Mouse (Mus musculus) forebrain, embryonic 13.5 days (tissue): ENCODE results near the gene Foxe1. TPM values are rescaled to one million over a fixed set of nuclear protein-coding genes. Genes with fewer than 3 reads are reported as not detected.

Experiments used
- ATAC-seq: fragments of 200-750 bp; cut with Nextera tagmentation; 2 replicates; pipeline ENCODE4 v1.8.0; 2017
- H3K27ac ChIP-seq: fragments of 300-500 bp; sonication (generic); 2 replicates; pipeline ENCODE4 v1.5.1; 2015; ENCODE audit warnings: inconsistent platforms, mild to moderate bottlenecking, moderate library complexity
- H3K27me3 ChIP-seq: fragments of 300-500 bp; sonication (generic); 2 replicates; pipeline ENCODE4 v1.6.1; 2015; ENCODE audit warnings: mild to moderate bottlenecking, inconsistent platforms
- H3K36me3 ChIP-seq: fragments of 300-500 bp; sonication (generic); 2 replicates; pipeline ENCODE4 v1.6.1; 2015; ENCODE audit warnings: mild to moderate bottlenecking, inconsistent platforms; ENCODE audit not compliant: poor library complexity, severe bottlenecking
- H3K4me1 ChIP-seq: fragments of 300-500 bp; sonication (generic); 2 replicates; pipeline ENCODE4 v1.6.1; 2015; ENCODE audit warnings: inconsistent platforms
- H3K4me2 ChIP-seq: fragments of 300-500 bp; sonication (generic); 2 replicates; pipeline ENCODE4 v1.6.1; 2015; ENCODE audit warnings: inconsistent platforms, mild to moderate bottlenecking, moderate library complexity
- H3K4me3 ChIP-seq: fragments of 300-500 bp; sonication (generic); 2 replicates; pipeline ENCODE4 v1.5.1; 2015; ENCODE audit warnings: mild to moderate bottlenecking, inconsistent platforms
- H3K9ac ChIP-seq: fragments of 300-500 bp; sonication (generic); 2 replicates; pipeline ENCODE4 v1.6.1; 2015; ENCODE audit warnings: mild to moderate bottlenecking, inconsistent platforms
- H3K9me3 ChIP-seq: fragments of 300-500 bp; sonication (generic); replicated peaks from 2 replicates; pipeline ENCODE4 v1.6.1; 2016; ENCODE audit warnings: inconsistent platforms
- WGBS: fragments of 180-500 bp; shearing (Covaris S2); methylation state at CpG from one replicate; pipeline ENCODE4 v1.1.7; 2015; 5-methylcytosine and 5-hydroxymethylcytosine counted together
- polyA plus RNA-seq: library from polyadenylated mRNA; unstranded; fragments of >200 nt; fragmentation: Nextera tagmentation; extraction: Ambion mirVana; gene quantifications from 2 replicates; pipeline ENCODE4 v1.2.1, GENCODE M21; 2015

The Foxe1 gene
- polyA plus RNA-seq, 1 experiment from 2014 or later: not detected

DNA sequence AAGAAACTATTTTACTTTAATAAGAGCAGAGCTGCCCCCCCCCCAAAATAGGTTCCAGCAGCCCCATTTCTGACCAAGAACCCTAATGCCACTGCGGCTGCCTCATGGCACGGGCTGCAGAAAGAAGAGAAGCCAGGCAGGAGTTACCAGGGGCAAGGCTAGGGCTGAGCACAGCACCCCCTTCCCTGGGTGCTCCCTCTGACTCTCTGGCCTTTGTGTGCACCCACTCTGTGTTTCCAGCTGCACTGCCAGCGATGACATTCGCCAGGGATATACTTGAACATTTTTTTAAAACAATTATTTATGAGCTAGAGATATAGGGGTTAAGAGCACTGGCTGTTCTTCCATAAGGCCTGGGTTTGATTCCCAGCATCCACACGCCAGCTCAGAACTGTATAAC lies 6.1 kb downstream of the Foxe1 start:
- WGBS: 40% methylated on average over 5 of the region's 5 CpGs
- Histone ChIP-seq H3K4me1 (0 out of 2 replicates have a peak, but pooled peaks cover 6% of the 10 kb centered on the region), H3K27me3 (peaks cover 96% of the 10 kb centered on the region), H3K9ac (no peak overlapping the region), H3K4me3 (no peak overlapping the region), H3K9me3 (no peaks in the 10 kb centered on the region), H3K4me2 (no peak overlapping the region), H3K27ac (no peak overlapping the region), H3K36me3 (no peaks in the 10 kb centered on the region)
- ATAC-seq: no peak

DNA sequence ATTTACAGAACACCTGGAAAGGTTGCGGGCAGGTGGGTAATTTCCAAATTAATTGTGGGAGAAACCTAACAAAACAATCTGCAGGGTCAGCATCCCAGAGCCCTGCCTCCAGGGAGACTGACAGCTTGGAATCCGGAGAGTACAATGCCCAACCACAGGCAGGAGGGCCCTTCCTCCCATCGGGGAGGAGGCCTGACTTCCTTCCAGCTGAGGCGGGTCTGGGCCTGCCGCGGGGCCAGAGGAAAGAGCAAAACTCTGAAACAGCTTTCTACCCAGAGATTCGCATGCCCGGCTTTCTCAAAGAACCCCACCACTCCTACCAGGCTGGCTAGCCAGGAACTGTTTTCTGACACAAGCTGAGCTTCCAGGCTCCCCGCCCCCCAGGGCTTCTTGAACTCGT lies 9.6 kb downstream of the Foxe1 start:
- H3K4me3 ChIP-seq: no peak overlapping the region
- no peak overlapping the region for H3K27ac ChIP-seq
- no peak for ATAC-seq
- peaks cover 91% of the 10 kb centered on the region for H3K27me3 ChIP-seq
- H3K4me1 ChIP-seq: no peaks in the 10 kb centered on the region
- no peak overlapping the region for H3K9ac ChIP-seq
- no peaks in the 10 kb centered on the region for H3K36me3 ChIP-seq
- H3K4me2 ChIP-seq: no peak overlapping the region
- H3K9me3 ChIP-seq: no peaks in the 10 kb centered on the region
- 7% methylated on average over 10 of the region's 10 CpGs for WGBS

DNA sequence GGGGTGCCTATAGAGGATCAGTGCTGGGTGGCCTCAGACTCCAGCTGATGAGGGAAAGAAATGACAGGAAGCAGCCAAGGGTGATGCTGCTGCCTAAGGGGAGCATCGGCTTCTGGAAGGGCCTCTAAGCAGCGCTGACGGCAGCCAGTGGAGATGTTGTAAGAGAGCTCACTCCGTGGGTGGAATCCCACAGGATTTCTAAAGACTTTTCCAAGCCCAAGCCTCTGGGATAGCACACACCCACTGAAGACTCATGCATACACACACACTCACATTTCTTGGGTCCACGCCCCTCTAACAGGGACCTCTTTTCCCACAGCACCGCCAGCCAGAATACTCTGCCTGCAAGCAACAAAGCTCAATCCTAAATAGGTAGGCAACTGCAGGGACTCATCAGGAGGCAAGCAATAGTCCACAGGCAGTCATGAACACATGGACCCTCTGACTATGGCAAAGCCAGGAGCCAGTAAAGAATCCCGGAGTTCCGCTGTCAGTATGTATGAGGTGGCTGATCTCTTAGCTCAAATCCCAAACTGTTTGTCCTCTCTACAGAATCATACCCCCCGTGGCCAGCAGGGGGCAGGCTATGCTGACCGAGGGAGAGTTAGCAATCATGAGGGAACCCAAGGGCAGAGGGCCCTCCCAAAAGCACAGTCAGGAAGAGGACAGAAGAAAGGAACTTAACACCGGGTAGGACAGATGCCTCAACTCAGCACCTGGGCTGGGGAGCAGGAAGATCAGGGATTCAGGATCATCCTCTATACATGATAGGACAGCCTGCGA lies 13.1 kb downstream of the Foxe1 start:
- H3K4me3 ChIP-seq: no peak overlapping the region
- 39% methylated on average over 12 of the region's 12 CpGs for WGBS
- no peak overlapping the region for H3K27ac ChIP-seq
- H3K4me1 ChIP-seq: no peaks in the 10 kb centered on the region
- H3K9me3 ChIP-seq: no peaks in the 10 kb centered on the region
- no peak overlapping the region for H3K9ac ChIP-seq
- H3K27me3 ChIP-seq: peaks cover 56% of the 10 kb centered on the region
- no peak overlapping the region for H3K4me2 ChIP-seq
- no peak for ATAC-seq
- H3K36me3 ChIP-seq: no peaks in the 10 kb centered on the region

DNA sequence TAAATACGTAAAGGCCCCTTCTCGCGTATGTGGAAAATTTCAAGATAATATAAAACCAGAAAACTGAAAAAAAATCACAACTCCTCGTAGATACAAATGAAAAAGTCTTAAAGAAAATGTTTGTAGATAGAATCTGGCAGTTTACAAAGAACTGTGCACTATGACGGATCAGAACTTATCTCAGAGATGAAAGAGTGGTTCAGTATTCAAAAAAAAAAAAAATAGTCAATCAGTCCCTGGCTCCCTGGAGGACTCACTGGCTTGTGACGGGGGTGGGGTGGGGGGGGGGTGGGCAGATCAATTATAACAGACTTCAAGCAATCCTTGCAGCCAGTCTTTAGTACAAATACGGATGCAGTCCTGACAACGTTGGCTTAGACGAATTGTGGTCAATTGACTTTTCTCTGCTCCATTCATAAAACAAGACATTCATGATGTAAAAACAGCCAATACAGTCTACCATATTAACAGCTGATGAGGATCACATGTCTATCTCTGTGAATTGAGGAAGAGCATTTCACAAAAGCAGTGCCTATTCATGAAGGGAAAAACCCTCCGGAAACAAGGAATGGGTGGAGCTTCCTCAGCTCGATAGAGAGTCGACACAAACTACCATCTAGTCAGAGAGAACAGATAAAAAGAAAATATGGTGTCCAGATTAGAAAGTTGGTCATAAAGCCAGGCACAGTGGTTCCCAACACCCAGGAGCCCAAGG lies 16.3 kb downstream of the Foxe1 start:
- no peak overlapping the region for H3K4me3 ChIP-seq
- WGBS: 82% methylated on average over 12 of the region's 12 CpGs
- ATAC-seq: no peak

DNA sequence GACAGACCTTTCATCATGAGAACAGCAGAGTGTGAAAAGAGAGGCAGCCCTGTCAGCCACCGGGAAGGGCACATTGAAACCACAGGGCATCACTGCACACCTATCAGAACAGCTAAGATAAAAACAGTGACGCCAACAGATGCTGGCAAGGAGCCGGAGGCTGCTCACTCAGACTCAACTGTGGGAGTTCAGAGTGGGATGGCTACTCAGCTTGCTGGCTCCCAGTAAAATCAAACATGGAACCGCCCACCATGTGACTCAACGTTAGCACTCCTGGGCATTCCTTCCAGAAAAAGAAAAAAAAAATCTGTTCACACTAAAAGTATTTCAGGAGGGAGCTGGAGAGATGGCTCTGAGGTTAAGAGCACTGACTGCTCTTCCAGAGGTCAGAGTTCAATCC lies 17.8 kb downstream of the Foxe1 start:
- Histone ChIP-seq H3K9me3 (no peaks in the 10 kb centered on the region), H3K4me2 (no peak overlapping the region), H3K36me3 (no peaks in the 10 kb centered on the region), H3K27ac (no peak overlapping the region), H3K9ac (no peak overlapping the region), H3K27me3 (peaks cover 17% of the 10 kb centered on the region; the same call in 1 of the 2 replicates), H3K4me1 (no peaks in the 10 kb centered on the region), H3K4me3 (no peak overlapping the region)
- 82% methylated on average over 5 of the region's 5 CpGs for WGBS
- no peak for ATAC-seq

More for the DNA sequence above, 16.3 kb downstream of the Foxe1 start:
- H3K9me3 ChIP-seq: no peaks in the 10 kb centered on the region
- H3K36me3 ChIP-seq: no peaks in the 10 kb centered on the region
- H3K9ac ChIP-seq: no peak overlapping the region
- no peak overlapping the region for H3K4me2 ChIP-seq
- H3K27ac ChIP-seq: no peak overlapping the region
- no peaks in the 10 kb centered on the region for H3K4me1 ChIP-seq
- peaks cover 29% of the 10 kb centered on the region for H3K27me3 ChIP-seq

DNA sequence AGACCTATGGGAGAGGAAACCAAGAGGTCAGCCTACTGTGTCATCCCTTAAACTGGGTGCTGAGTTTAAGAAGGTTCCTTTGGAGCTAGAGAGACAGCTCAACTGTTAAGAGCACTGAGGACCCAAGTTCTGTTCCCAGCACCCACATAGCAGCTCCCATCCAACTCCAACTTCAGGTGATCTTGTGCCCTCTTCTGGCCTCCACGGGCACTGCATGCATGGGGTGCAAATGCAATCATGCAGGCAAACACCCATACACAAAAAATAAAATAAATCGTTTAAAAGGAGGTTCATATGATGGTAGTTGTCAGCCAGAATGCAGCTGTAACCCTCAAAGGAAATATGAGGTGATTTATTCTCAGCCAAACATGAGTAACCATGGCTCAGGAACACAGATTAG lies 21.0 kb downstream of the Foxe1 start:
- no peak for ATAC-seq
- WGBS: 86% methylated on average over 2 of the region's 2 CpGs

DNA sequence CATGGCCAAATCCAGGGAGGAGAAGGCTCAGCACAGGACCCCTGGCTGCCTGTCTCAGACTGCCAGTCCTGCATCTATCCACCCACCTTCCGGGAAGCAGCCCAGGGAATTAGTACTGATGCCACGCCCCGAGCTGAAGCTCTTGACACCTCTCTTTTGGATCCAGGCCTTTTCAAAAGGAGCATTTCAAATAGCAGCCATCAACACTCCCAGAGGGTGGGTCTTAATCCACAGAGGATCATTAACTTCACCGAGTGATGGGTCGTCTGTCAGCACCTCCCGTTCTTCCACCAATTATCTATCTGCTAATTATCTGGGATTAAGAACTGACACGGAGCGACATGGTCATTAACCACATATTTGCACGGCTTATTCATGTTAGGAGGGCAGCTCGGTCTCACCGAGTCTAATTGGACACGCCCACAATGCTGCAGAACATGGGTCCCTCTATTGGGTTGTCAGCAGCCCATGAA lies 24.1 kb downstream of the Foxe1 start:
- peak overlapping the region; percentile 40; the same call in 1 of the 2 replicates for H3K27ac ChIP-seq
- H3K4me2 ChIP-seq: peak overlapping the region; percentile 28
- peak; percentile 86 for ATAC-seq
- H3K4me3 ChIP-seq: no peak overlapping the region
- no peak overlapping the region for H3K9ac ChIP-seq
- peaks cover 20% of the 10 kb centered on the region for H3K4me1 ChIP-seq
- H3K27me3 ChIP-seq: 0 out of 2 replicates have a peak, but pooled peaks cover 9% of the 10 kb centered on the region
- no peaks in the 10 kb centered on the region for H3K9me3 ChIP-seq
- no peaks in the 10 kb centered on the region for H3K36me3 ChIP-seq
- WGBS: 3% methylated on average over 12 of the region's 12 CpGs

More for the DNA sequence above, 21.0 kb downstream of the Foxe1 start:
- Histone ChIP-seq H3K4me2 (no peak overlapping the region), H3K4me3 (no peak overlapping the region), H3K27me3 (0 out of 2 replicates have a peak, but pooled peaks cover 3% of the 10 kb centered on the region), H3K27ac (no peak overlapping the region), H3K9ac (no peak overlapping the region), H3K9me3 (no peaks in the 10 kb centered on the region), H3K4me1 (peaks cover 13% of the 10 kb centered on the region; the same call in 1 of the 2 replicates), H3K36me3 (no peaks in the 10 kb centered on the region)

DNA sequence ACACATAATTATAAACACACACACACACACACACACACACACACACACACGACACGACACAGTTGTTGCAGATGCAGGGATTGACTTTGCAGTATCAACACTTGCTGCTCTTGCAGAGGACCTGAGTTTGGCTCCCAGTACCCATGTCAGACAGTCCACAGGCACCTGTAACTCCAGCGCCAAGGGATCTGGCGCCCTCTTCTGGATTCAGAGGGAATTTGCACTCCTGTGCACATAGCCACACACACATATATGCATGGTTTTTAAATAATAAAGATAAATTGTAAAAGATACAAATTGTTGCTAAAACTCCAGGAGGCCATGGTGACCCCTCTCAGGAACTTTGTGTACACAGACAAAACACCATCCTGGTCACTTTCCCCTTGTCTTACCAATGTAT lies 25.7 kb downstream of the Foxe1 start:
- ATAC-seq: no peak
- H3K27ac ChIP-seq: no peak overlapping the region
- H3K27me3 ChIP-seq: 0 out of 2 replicates have a peak, but pooled peaks cover 9% of the 10 kb centered on the region
- H3K4me2 ChIP-seq: no peak overlapping the region
- WGBS: 69% methylated on average over 4 of the region's 4 CpGs
- H3K4me3 ChIP-seq: no peak overlapping the region
- H3K4me1 ChIP-seq: peaks cover 20% of the 10 kb centered on the region
- no peak overlapping the region for H3K9ac ChIP-seq
- H3K9me3 ChIP-seq: no peaks in the 10 kb centered on the region
- H3K36me3 ChIP-seq: no peaks in the 10 kb centered on the region

DNA sequence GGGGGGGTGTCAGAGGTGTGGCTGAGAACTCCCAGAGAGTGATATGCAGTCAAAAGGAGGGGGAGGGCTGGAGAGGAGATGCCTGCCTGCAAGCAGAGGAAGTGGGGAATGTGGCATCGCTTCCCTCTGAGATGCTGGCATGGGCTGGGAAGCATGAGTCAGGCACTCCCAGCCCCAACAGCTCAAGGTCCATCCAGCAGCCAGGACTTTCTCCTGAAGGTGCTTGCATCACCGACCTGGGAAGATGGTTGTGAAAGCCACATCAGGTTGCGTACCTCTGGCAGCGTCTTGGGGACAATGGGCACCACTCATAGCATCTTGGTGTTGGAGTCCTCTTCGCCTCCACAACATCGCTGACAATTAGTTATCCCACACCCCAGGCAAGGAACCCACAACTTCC lies 27.0 kb downstream of the Foxe1 start:
- Histone ChIP-seq H3K4me3 (no peak overlapping the region), H3K27ac (no peak overlapping the region), H3K9ac (no peak overlapping the region), H3K4me1 (peaks cover 24% of the 10 kb centered on the region), H3K27me3 (0 out of 2 replicates have a peak, but pooled peaks cover 9% of the 10 kb centered on the region), H3K4me2 (no peak overlapping the region), H3K36me3 (no peaks in the 10 kb centered on the region), H3K9me3 (no peaks in the 10 kb centered on the region)
- WGBS: 54% methylated on average over 6 of the region's 6 CpGs
- no peak for ATAC-seq

DNA sequence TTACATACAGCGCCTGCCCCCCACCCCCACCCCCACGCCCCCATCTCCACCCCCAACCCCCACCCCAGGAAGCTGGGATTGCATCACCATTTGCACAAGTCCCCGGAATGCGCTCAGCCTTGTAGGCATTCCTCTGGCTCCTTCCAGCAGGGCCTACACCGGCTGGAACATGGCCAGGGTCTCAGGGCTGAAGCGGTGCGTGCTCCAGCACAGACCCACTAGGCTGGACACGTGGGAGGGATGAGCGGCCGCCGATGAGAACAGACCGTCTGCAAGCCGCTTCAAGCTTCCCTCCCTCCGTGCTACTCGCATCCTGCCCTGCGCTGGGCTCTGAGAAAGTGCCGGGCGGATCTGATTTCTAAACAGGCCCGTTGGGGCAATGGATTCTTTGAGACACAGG lies 27.6 kb downstream of the Foxe1 start:
- H3K27ac ChIP-seq: 0 out of 2 replicates have a peak overlapping the region, but pooled peaks have one; percentile 12
- WGBS: under 1% methylated on average over 19 of the region's 19 CpGs
- H3K9me3 ChIP-seq: no peaks in the 10 kb centered on the region
- peaks cover 24% of the 10 kb centered on the region for H3K4me1 ChIP-seq
- H3K36me3 ChIP-seq: peaks cover 5% of the 10 kb centered on the region; the same call in 1 of the 2 replicates
- H3K4me2 ChIP-seq: peak overlapping the region; percentile 50
- peak; percentile 64; the same call in 1 of the 2 replicates for ATAC-seq
- peak overlapping the region; percentile 17; the same call in 1 of the 2 replicates for H3K4me3 ChIP-seq
- H3K27me3 ChIP-seq: 0 out of 2 replicates have a peak, but pooled peaks cover 6% of the 10 kb centered on the region
- H3K9ac ChIP-seq: peak overlapping the region; percentile 45; the same call in 1 of the 2 replicates

DNA sequence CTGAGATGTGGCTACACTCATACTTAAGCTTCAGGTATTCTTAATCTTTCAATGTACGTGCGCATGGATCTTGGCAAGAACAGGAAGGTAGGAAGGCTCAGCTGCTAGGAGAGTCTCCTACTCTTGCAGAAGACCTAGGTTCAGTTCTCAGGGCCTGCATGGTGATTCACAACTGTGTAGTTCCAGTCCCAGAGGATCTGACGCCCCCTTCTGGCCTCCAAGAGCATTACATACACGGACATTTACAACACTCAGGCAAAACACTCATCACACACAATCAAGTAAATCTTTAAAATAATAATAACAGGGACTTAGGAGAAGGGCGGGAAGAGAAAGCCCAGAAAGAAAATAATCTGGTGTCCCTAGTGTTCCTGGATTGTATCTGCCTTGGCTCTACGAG lies 31.0 kb downstream of the Foxe1 start:
- Histone ChIP-seq H3K9ac (no peak overlapping the region), H3K4me3 (0 out of 2 replicates have a peak overlapping the region, but pooled peaks have one; percentile 34), H3K27me3 (0 out of 2 replicates have a peak, but pooled peaks cover 6% of the 10 kb centered on the region), H3K27ac (no peak overlapping the region), H3K4me2 (peak overlapping the region; percentile 60), H3K36me3 (peaks cover 38% of the 10 kb centered on the region), H3K4me1 (peaks cover 11% of the 10 kb centered on the region), H3K9me3 (no peaks in the 10 kb centered on the region)
- no peak for ATAC-seq
- WGBS: 63% methylated on average over 6 of the region's 6 CpGs

DNA sequence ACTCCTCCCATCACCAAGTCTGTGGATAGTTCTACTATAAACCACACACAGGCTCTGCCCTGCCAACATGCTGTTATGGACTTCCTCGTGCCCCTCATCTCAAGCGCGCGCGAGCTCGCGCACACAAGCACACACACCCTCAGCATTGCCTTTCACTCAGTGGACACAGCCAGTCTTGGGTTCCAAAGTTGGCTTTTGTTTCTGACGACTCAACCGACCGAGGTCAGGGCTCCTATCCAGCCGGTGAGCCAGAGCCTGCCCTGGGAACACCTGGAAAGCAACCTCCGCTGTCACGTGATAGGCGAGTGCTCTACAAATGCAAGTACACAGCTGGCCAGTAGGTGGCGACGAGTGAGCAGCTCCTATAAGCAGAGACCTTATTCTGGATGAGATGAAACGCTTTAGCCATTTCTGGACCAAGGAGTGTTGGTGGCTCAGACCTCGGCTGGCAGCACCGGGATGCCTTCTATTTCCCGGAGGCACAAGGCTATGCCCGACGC lies 31.5 kb downstream of the Foxe1 start:
- H3K4me1 ChIP-seq: peaks cover 11% of the 10 kb centered on the region
- peak overlapping the region; percentile 60 for H3K4me2 ChIP-seq
- 19% methylated on average over 22 of the region's 22 CpGs for WGBS
- H3K4me3 ChIP-seq: peak overlapping the region; percentile 34
- peak; percentile 61; the same call in 1 of the 2 replicates for ATAC-seq
- H3K9me3 ChIP-seq: no peaks in the 10 kb centered on the region
- no peak overlapping the region for H3K27ac ChIP-seq
- H3K36me3 ChIP-seq: peaks cover 42% of the 10 kb centered on the region
- 0 out of 2 replicates have a peak, but pooled peaks cover 6% of the 10 kb centered on the region for H3K27me3 ChIP-seq
- H3K9ac ChIP-seq: peak overlapping the region; percentile 37
